Mouse (Mus musculus): ENCODE measurements around the gene AC141477.1. TPM values are rescaled to one million over a fixed set of nuclear protein-coding genes. Genes with fewer than 3 reads are reported as not detected.

The AC141477.1 gene
- polyA plus RNA-seq, 1 experiment from 2014 or later, result not detected

- H3K9ac ChIP-seq, result no peak within 1 kb of the TSS
- H3K4me3 ChIP-seq, result no peak within 1 kb of the TSS
- peaks cover 10% of the 10 kb centered on the region for H3K4me1 ChIP-seq
- no peaks in the 10 kb centered on the region for H3K9me3 ChIP-seq
- no peak for ATAC-seq (ENCODE audit: borderline replicate concordance, extremely low read depth, low FRiP score, low TSS enrichment)
- H3K4me2 ChIP-seq, result no peak within 1 kb of the TSS
- no peaks in the 10 kb centered on the region for H3K27me3 ChIP-seq
- H3K27ac ChIP-seq, result peak within 1 kb of the TSS; percentile 60
- WGBS, result 55% methylated on average over 5 of the region's 5 CpGs
- H3K36me3 ChIP-seq, result no peaks in the 10 kb centered on the region
These were observed 8.6 kb upstream of the AC141477.1 start, which contains the start of gene 2610028H24Rik for GRCm38 (mm10) chr10:76448851-76449250. Gene 2610028H24Rik (plus strand): TSS chr10:76449081.

DNA sequence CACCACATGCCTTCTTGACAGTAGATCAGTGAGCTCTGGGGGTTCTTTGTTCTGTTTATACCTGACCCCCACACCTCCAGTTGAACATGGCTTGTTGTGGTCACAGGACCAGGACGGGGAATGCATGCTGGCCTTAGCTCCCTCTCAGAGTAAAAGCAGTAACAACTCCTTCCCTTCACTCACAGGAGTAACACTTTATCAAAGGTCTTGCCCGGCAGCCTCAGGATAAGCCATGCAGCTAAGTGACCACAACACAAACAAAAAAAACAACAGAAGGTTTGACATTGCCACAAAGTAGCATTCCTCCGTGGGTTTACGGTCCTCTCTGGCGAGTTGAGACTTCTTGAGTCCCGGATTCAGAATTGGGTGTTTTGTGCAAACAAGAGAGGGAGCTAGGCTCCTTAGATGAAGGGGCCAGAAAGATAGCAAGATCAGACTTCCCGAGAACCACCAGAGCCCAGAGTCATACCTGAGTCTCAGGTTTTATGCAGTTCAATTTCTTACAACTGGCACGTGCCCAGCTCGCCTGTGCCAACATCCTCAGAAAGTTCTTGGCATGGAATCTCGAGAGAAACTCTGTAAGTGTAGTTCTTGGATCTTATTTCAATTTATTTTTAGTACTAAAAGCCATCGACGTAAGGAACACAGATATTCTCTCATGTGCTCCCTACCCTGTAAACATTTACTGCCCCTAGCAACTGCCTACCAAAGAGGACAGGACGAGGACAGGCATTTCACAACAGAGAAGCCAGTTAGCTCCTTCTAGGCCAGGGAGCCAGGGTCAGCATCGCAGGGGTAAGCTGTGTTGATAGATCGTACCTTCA is 7.4 kb upstream of the AC141477.1 start:
- H3K4me3 ChIP-seq, result no peak overlapping the region
- H3K9ac ChIP-seq, result no peak overlapping the region
- ATAC-seq (ENCODE audit: borderline replicate concordance, extremely low read depth, low FRiP score, low TSS enrichment), result no peak
- H3K9me3 ChIP-seq, result no peaks in the 10 kb centered on the region
- peak overlapping the region; percentile 60 for H3K27ac ChIP-seq
- H3K4me2 ChIP-seq, result no peak overlapping the region
- H3K4me1 ChIP-seq, result peaks cover 19% of the 10 kb centered on the region
- H3K36me3 ChIP-seq, result no peaks in the 10 kb centered on the region
- no peaks in the 10 kb centered on the region for H3K27me3 ChIP-seq
- WGBS, result 64% methylated on average over 15 of the region's 15 CpGs

- 58% methylated on average over 4 of the region's 4 CpGs for WGBS
- H3K27ac ChIP-seq, result peak overlapping the region; percentile 48; the same call in 1 of the 2 replicates
- peaks cover 25% of the 10 kb centered on the region for H3K4me1 ChIP-seq
- no peaks in the 10 kb centered on the region for H3K27me3 ChIP-seq
- H3K36me3 ChIP-seq, result no peaks in the 10 kb centered on the region
- ATAC-seq (ENCODE audit: borderline replicate concordance, extremely low read depth, low FRiP score, low TSS enrichment), result no peak
- H3K9me3 ChIP-seq, result no peaks in the 10 kb centered on the region
- H3K4me2 ChIP-seq, result no peak overlapping the region
- no peak overlapping the region for H3K9ac ChIP-seq
- H3K4me3 ChIP-seq, result no peak overlapping the region
These were observed 5.9 kb upstream of the AC141477.1 start for GRCm38 (mm10) chr10:76445996-76446681.

DNA sequence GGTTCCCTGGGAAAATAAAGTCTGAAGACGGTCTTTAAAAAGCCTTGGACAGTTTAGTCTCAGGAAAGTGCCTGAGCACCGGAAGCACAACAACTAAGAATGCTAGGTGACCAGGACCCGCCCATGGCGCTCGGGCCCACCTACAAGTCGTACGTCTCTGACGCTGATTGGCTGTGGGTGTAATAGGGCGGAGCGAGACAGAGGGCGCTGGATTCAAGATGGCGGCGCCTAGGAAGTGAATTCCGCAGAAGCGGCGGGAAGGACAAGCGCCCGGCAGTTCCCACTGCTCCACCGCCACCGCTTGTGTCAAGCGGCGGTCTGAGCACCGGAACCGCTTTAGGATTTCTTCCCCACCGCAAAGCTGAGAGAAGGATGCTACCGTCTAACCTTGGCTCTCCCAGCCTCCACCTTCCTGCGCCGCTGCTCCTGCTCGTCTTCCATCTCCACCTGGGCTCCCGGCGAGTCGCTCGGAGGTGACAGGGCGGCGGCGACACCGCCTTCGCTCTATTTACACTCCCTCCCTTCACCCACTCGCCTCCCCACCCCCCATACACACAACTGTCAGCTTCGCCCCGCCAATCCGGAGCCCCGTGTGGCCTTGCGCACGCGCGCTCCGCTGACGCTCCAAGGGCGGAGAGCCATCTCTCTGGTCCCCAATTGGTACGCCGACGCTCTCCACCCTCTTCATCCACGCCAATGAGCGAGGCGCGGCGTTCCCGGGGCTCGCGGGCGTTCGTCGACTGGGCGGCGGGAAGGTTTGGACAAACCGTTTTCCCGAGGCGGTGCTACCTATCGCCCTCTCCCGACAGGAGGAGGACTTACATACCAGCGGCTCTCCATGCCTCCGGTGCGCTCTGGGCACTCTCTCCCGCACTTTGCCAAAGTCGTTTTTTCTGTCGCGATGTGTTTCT is 2.2 kb upstream of the AC141477.1 start, which contains the start of gene Pcnt:
TSS of gene Pcnt (minus strand) at position 609 of the 911 bp plus-strand sequence.
- under 1% methylated on average over 78 of the region's 78 CpGs for WGBS
- H3K27ac ChIP-seq, result peak within 1 kb of the TSS; percentile 98
- peak; percentile 99 for ATAC-seq (ENCODE audit: borderline replicate concordance, extremely low read depth, low FRiP score, low TSS enrichment)
- no peaks in the 10 kb centered on the region for H3K9me3 ChIP-seq
- no peaks in the 10 kb centered on the region for H3K27me3 ChIP-seq
- peak within 1 kb of the TSS; percentile 85 for H3K9ac ChIP-seq
- peak within 1 kb of the TSS; percentile 78 for H3K4me2 ChIP-seq
- H3K4me1 ChIP-seq, result peaks cover 21% of the 10 kb centered on the region
- H3K36me3 ChIP-seq, result peaks cover 25% of the 10 kb centered on the region
- peak within 1 kb of the TSS; percentile 91 for H3K4me3 ChIP-seq

GRCm38 (mm10) chr10:76439107-76439890 is 945 bp downstream of the AC141477.1 start:
- H3K27ac ChIP-seq, result peak overlapping the region; percentile 41; the same call in 1 of the 2 replicates

DNA sequence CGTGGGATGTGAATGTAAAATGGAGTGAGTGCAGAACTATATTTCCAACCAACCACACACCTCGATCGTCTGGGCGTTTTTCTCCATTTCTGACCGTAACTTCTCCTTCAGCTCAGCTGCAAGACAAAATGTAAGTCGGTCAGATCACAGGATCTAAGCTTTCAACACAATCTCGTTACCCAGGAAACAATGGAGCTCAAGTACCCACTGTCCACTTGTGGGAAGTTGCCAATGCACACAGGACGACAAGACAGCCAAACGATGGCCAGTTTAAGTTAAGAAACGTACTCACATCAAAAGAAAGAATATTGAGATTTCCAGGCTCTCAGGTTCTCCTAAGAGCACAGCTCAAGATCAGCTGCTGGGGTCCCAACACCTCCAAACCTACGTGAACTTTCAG is 6.3 kb downstream of the AC141477.1 start:
- H3K9me3 ChIP-seq, result no peaks in the 10 kb centered on the region

More at GRCm38 (mm10) chr10:76439107-76439890, 945 bp downstream of the AC141477.1 start:
- no peaks in the 10 kb centered on the region for H3K9me3 ChIP-seq
- no peak overlapping the region for H3K4me2 ChIP-seq
- peaks cover 17% of the 10 kb centered on the region for H3K4me1 ChIP-seq
- peaks cover 56% of the 10 kb centered on the region for H3K36me3 ChIP-seq
- WGBS, result 76% methylated on average over 9 of the region's 9 CpGs
- no peak for ATAC-seq (ENCODE audit: borderline replicate concordance, extremely low read depth, low FRiP score, low TSS enrichment)
- no peak overlapping the region for H3K4me3 ChIP-seq
- no peak overlapping the region for H3K9ac ChIP-seq
- no peaks in the 10 kb centered on the region for H3K27me3 ChIP-seq

DNA sequence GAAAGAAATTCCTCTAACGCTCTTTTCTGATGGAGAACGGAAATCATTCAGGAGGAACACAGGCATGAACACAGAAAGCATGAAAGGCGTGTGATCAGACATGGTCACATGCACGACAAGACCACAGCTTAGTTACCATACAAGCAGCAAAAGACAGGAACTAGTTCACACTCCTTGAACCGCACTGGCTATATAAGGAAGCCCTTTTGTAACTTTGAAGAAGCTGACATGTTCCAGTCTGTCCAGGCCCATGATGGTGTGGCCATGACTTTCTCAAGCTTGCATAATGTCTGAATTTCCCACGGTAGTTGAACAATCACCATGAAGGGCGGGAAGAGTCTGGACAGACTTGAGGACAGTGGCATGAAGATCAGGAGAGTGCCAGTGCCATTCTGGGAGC is 14.6 kb downstream of the AC141477.1 start:
- 93% methylated on average over 7 of the region's 7 CpGs for whole genome bisulfite sequencing
- no peak for ATAC-seq (ENCODE audit: borderline replicate concordance, extremely low read depth, low FRiP score, low TSS enrichment)
- no peaks in the 10 kb centered on the region for H3K9me3 ChIP-seq

More for the DNA sequence above, 6.3 kb downstream of the AC141477.1 start:
- Histone ChIP-seq H3K36me3 (peaks cover 99% of the 10 kb centered on the region), H3K27ac (no peak overlapping the region), H3K4me1 (no peaks in the 10 kb centered on the region), H3K4me3 (no peak overlapping the region), H3K27me3 (no peaks in the 10 kb centered on the region), H3K9ac (no peak overlapping the region), H3K4me2 (no peak overlapping the region)
- no peak for ATAC-seq (ENCODE audit: borderline replicate concordance, extremely low read depth, low FRiP score, low TSS enrichment)
- WGBS, result 84% methylated on average over 11 of the region's 11 CpGs

DNA sequence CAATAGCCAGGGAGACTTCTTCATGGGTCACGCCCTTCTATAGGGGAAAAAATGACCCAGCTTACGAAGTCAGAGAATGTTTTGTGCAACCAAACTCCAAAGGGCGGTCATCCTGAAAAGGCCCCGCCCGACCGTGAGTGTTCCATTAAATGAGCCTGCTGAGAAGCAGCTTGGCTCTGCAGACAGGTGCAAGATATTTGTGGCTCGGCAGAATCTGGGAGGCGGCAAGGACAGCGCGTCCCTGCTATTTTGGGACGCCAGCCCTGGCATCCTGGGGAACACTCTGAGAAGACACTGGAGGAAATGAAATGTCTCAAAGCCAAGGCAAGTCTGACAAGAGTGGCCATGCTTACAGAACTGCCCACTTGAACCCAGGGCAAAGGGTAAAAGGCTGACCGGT is 23.4 kb downstream of the AC141477.1 start:
- no peaks in the 10 kb centered on the region for H3K4me1 ChIP-seq
- no peaks in the 10 kb centered on the region for H3K9me3 ChIP-seq
- ATAC-seq (ENCODE audit: borderline replicate concordance, extremely low read depth, low FRiP score, low TSS enrichment), result no peak
- no peak overlapping the region for H3K27ac ChIP-seq
- peaks cover 78% of the 10 kb centered on the region for H3K36me3 ChIP-seq
- H3K4me2 ChIP-seq, result no peak overlapping the region
- H3K27me3 ChIP-seq, result no peaks in the 10 kb centered on the region
- H3K9ac ChIP-seq, result no peak overlapping the region
- WGBS, result 95% methylated on average over 12 of the region's 12 CpGs
- no peak overlapping the region for H3K4me3 ChIP-seq

More for the DNA sequence above, 14.6 kb downstream of the AC141477.1 start:
- H3K4me3 ChIP-seq, result no peak overlapping the region
- H3K36me3 ChIP-seq, result peaks cover 96% of the 10 kb centered on the region
- H3K4me2 ChIP-seq, result no peak overlapping the region
- no peaks in the 10 kb centered on the region for H3K27me3 ChIP-seq
- no peaks in the 10 kb centered on the region for H3K4me1 ChIP-seq
- no peak overlapping the region for H3K9ac ChIP-seq
- no peak overlapping the region for H3K27ac ChIP-seq

- no peaks in the 10 kb centered on the region for H3K9me3 ChIP-seq
- no peak overlapping the region for H3K4me2 ChIP-seq
- no peaks in the 10 kb centered on the region for H3K4me1 ChIP-seq
- H3K36me3 ChIP-seq, result peaks cover 83% of the 10 kb centered on the region
- ATAC-seq (ENCODE audit: borderline replicate concordance, extremely low read depth, low FRiP score, low TSS enrichment), result no peak
- H3K27me3 ChIP-seq, result no peaks in the 10 kb centered on the region
- 95% methylated on average over 10 of the region's 10 CpGs for WGBS
- H3K27ac ChIP-seq, result no peak overlapping the region
- no peak overlapping the region for H3K4me3 ChIP-seq
- no peak overlapping the region for H3K9ac ChIP-seq
These were observed 31.7 kb downstream of the AC141477.1 start for GRCm38 (mm10) chr10:76408520-76408919.

- Histone ChIP-seq H3K9ac (no peak overlapping the region), H3K4me2 (no peak overlapping the region), H3K27me3 (no peaks in the 10 kb centered on the region), H3K4me1 (no peaks in the 10 kb centered on the region), H3K27ac (no peak overlapping the region), H3K4me3 (no peak overlapping the region), H3K9me3 (no peaks in the 10 kb centered on the region), H3K36me3 (peaks cover 63% of the 10 kb centered on the region)
- WGBS, result 92% methylated on average over 12 of the region's 12 CpGs
- no peak for ATAC-seq (ENCODE audit: borderline replicate concordance, extremely low read depth, low FRiP score, low TSS enrichment)
These were observed 47.6 kb downstream of the AC141477.1 start for GRCm38 (mm10) chr10:76392596-76392995.

- Histone ChIP-seq H3K9ac (no peak overlapping the region), H3K9me3 (no peaks in the 10 kb centered on the region), H3K4me1 (no peaks in the 10 kb centered on the region), H3K36me3 (peaks cover 62% of the 10 kb centered on the region), H3K27ac (no peak overlapping the region), H3K4me2 (no peak overlapping the region), H3K27me3 (no peaks in the 10 kb centered on the region), H3K4me3 (no peak overlapping the region)
- no peak for ATAC-seq (ENCODE audit: borderline replicate concordance, extremely low read depth, low FRiP score, low TSS enrichment)
- WGBS, result 76% methylated on average over 9 of the region's 9 CpGs
These were observed 48.5 kb downstream of the AC141477.1 start for GRCm38 (mm10) chr10:76391786-76392185.
